Mouse (Mus musculus) megakaryocyte, embryonic 14.5 days (primary cell): Measurements from ENCODE around the gene Ltc4s.

ENCODE experiments used
- FLI1 ChIP-seq: IDR thresholded peaks from 2 replicates; pipeline ENCODE4 v1.6.1; 2012; ENCODE audit warnings: low read length, inconsistent platforms, mixed read lengths
- GATA1 ChIP-seq: IDR thresholded peaks from 3 replicates; pipeline ENCODE4 v1.6.1; 2012; ENCODE audit warnings: mixed read lengths, low read length, inconsistent platforms, borderline replicate concordance

DNA sequence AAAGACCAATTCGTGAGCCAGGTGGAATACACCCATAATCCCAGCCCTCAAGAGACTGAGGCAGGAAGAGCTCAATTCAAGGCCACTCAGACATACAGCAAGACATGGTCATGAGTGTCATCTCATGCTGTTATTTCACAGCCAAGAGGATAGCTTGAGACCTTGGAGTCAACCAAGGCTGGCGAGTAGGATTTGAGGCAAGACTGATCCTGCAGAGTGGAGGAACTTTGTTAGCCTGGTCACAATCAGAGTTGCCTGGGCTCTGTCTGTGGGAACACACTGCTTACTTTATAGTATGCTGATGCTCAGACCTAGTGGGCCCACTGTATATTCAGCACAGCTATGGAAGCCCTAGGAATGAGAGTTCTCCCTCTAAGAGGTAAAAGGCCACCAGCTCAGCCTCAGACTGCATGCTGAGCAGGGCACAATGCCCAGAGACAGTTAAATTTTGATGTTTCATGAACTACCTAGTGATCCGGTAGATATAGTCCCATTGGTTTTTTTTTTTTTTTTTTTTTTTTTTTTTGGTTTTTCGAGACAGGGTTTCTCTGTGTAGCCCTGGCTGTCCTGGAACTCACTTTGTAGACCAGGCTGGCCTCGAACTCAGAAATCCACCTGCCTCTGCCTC, 40.1 kb downstream of the Ltc4s start:
- no peak for TF ChIP-seq GATA1
- no peak for TF ChIP-seq FLI1
